Mouse (Mus musculus): ENCODE data around the gene Tinf2.

Tinf2 gene

GRCm38 (mm10) chr14:55702761-55703160 is 21.1 kb upstream of the Tinf2 start:
- no peak for DNase-seq (ENCODE audit: low spot score)

- no peak for DNase-seq (ENCODE audit: low spot score)
These were observed 19.5 kb upstream of the Tinf2 start for GRCm38 (mm10) chr14:55701131-55701530.

GRCm38 (mm10) chr14:55697226-55697625 is 15.6 kb upstream of the Tinf2 start:
- DNase-seq (ENCODE audit: low spot score), result no peak

- DNase-seq (ENCODE audit: low spot score), result no peak
These were observed 7.8 kb upstream of the Tinf2 start for GRCm38 (mm10) chr14:55689433-55689832.

- no peak for DNase-seq (ENCODE audit: low spot score)
These were observed 486 bp upstream of the Tinf2 start for GRCm38 (mm10) chr14:55682118-55682493.

- DNase-seq (ENCODE audit: low spot score), result no peak
These were observed 4.0 kb downstream of the Tinf2 start for GRCm38 (mm10) chr14:55677615-55678014.

- DNase-seq (ENCODE audit: low spot score), result no peak
These were observed 8.9 kb downstream of the Tinf2 start for GRCm38 (mm10) chr14:55672741-55673060.

- peak; percentile 85 for DNase-seq (ENCODE audit: low spot score)
These were observed 9.5 kb downstream of the Tinf2 start, which contains the start of the genes Gmpr2 and Nedd8 for GRCm38 (mm10) chr14:55671833-55672740. TSS of gene Gmpr2 (plus strand) at chr14:55671941. TSS of gene Nedd8 (minus strand) at chr14:55672124.

- no peak for DNase-seq (ENCODE audit: low spot score)
These were observed 10.2 kb downstream of the Tinf2 start for GRCm38 (mm10) chr14:55671486-55671832.

- no peak for DNase-seq (ENCODE audit: low spot score)
These were observed 21.0 kb downstream of the Tinf2 start for GRCm38 (mm10) chr14:55660636-55661035.

- peak; percentile 71 for DNase-seq (ENCODE audit: low spot score)
These were observed 21.6 kb downstream of the Tinf2 start, which contains the start of gene Mdp1 for GRCm38 (mm10) chr14:55659960-55660573. TSS of gene Mdp1 (minus strand) at chr14:55660508.

GRCm38 (mm10) chr14:55658011-55658410 is 23.6 kb downstream of the Tinf2 start:
- DNase-seq (ENCODE audit: low spot score), result no peak

GRCm38 (mm10) chr14:55656935-55657334 is 24.7 kb downstream of the Tinf2 start:
- DNase-seq (ENCODE audit: low spot score), result no peak

- DNase-seq (ENCODE audit: low spot score), result no peak
These were observed 30.1 kb downstream of the Tinf2 start for GRCm38 (mm10) chr14:55651528-55651927.

- DNase-seq (ENCODE audit: low spot score), result no peak
These were observed 31.7 kb downstream of the Tinf2 start, which contains the start of gene Tssk4 for GRCm38 (mm10) chr14:55649884-55650283. TSS of gene Tssk4 (plus strand) at chr14:55650184.

GRCm38 (mm10) chr14:55644261-55644888 is 37.2 kb downstream of the Tinf2 start:
- DNase-seq (ENCODE audit: low spot score), result no peak

- peak; percentile 88 for DNase-seq (ENCODE audit: low spot score)
These were observed 38.3 kb downstream of the Tinf2 start, which contains the start of gene Tm9sf1 for GRCm38 (mm10) chr14:55643060-55643907. TSS of gene Tm9sf1 (minus strand) at chr14:55643806.

GRCm38 (mm10) chr14:55642679-55643059 is 39.0 kb downstream of the Tinf2 start:
- no peak for DNase-seq (ENCODE audit: low spot score)

- DNase-seq (ENCODE audit: low spot score), result no peak
These were observed 40.3 kb downstream of the Tinf2 start for GRCm38 (mm10) chr14:55641291-55641690.

GRCm38 (mm10) chr14:55640816-55641215 is 40.8 kb downstream of the Tinf2 start:
- DNase-seq (ENCODE audit: low spot score), result no peak

- no peak for DNase-seq (ENCODE audit: low spot score)
These were observed 43.8 kb downstream of the Tinf2 start, which contains the start of gene Gm49378 for GRCm38 (mm10) chr14:55637795-55638194. TSS of gene Gm49378 (minus strand) at chr14:55637895.

GRCm38 (mm10) chr14:55635523-55636007 is 46.1 kb downstream of the Tinf2 start, which contains the start of gene Ipo4:
TSS of gene Ipo4 (minus strand) at chr14:55635957.
- DNase-seq (ENCODE audit: low spot score), result peak; percentile 60

Data from spleen, adult 12 weeks (tissue).